Mouse (Mus musculus) thymus, adult 2 months (tissue): ENCODE results near the gene Nbr1. TPM values are rescaled to one million over a fixed set of nuclear protein-coding genes. Genes with fewer than 3 reads are reported as not detected.

Source experiments
- DNase-seq: peaks from one replicate; pipeline ENCODE4 v3.0.0; 2021
- H3K27ac ChIP-seq: fragments of 200-500 bp; 2 replicates; pipeline ENCODE4 v1.5.1; 2012; ENCODE audit warnings: low read length, control low read depth; ENCODE audit not compliant: control insufficient read depth, insufficient read depth
- H3K27me3 ChIP-seq: fragments of 200-500 bp; 2 replicates; pipeline ENCODE4 v1.6.1; 2012; ENCODE audit warnings: mild to moderate bottlenecking, low read length, moderate library complexity, mixed read lengths; ENCODE audit not compliant: control insufficient read depth, insufficient read depth
- H3K36me3 ChIP-seq: fragments of 200-500 bp; 2 replicates; pipeline ENCODE4 v1.6.1; 2012; ENCODE audit warnings: mild to moderate bottlenecking, low read length, moderate library complexity; ENCODE audit not compliant: control insufficient read depth, insufficient read depth
- H3K4me1 ChIP-seq: fragments of 200-500 bp; replicated peaks from 2 replicates; pipeline ENCODE4 v1.6.1; 2012; ENCODE audit warnings: low read length; ENCODE audit not compliant: control insufficient read depth, insufficient read depth
- H3K4me3 ChIP-seq: fragments of 200-500 bp; 2 replicates; pipeline ENCODE4 v1.5.1; 2012; ENCODE audit warnings: mild to moderate bottlenecking, low read length, control low read depth, moderate library complexity; ENCODE audit not compliant: control insufficient read depth, insufficient read depth
- CTCF ChIP-seq: fragments of 200-500 bp; IDR thresholded peaks from 2 replicates; pipeline ENCODE4 v1.5.1; 2012; ENCODE audit warnings: mild to moderate bottlenecking, control low read depth, low read length, moderate library complexity, borderline replicate concordance; ENCODE audit not compliant: control insufficient read depth, poor library complexity, insufficient read depth; ENCODE audit errors: extremely low read depth
- POLR2A ChIP-seq: fragments of 200-500 bp; IDR thresholded peaks from 2 replicates; pipeline ENCODE4 v1.6.1; 2012; ENCODE audit warnings: mild to moderate bottlenecking, low read length, control low read depth, moderate library complexity; ENCODE audit not compliant: control insufficient read depth, poor library complexity, insufficient read depth; ENCODE audit errors: extremely low read depth
- WGBS: fragments of 180-500 bp; shearing (Covaris S2); methylation state at CpG from one replicate; pipeline ENCODE4 v1.1.7; 2018; 5-methylcytosine and 5-hydroxymethylcytosine counted together
- polyA plus RNA-seq: library from polyadenylated mRNA; depleted of rRNA; stranded (reverse); fragments of >200 nt; gene quantifications from 2 replicates; pipeline ENCODE4 v1.2.3, GENCODE M21; 2012; rRNA removed

Nbr1 gene
- polyA plus RNA-seq: 142 and 145 TPM in 2 replicates

DNA sequence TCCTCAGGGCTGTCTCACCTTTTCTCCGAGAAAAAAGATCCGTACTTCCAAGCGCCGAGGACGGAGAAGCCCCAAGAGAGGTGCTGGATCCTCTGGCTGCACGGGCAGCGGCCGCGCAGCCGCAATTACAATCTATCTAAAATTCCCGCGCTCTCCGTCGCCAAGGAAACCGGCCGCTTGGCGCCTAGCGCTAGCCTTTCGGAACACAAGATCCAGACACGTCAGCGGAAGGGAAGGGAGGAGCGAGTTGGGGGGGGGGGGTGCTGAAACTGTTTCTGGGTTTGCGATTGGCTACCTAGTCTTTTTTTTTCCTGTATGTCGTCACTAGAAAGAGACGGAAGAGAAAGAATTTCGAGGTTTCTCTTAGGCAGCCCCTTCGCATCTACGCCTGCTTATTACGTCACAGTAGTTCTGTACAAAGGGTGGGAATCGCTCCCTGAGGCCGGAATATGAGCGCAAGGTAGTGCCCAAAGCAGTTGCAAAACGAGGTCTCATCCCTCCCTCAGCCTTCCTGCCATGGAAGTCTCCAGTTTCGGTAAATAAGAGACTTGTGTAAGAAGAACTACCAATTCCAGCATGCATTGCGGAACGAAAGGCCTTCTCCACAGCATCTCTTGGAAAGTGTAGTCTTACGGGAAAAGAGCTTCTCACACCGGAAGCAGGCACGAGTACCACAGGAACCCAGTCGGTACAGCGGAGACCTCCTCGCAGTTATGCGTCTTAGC lies at the start of gene Nbr1, which contains the start of gene Brca1:
Gene Nbr1, plus strand, starts transcription at position 399 of the 725 bp plus-strand sequence.
Gene Brca1, minus strand, starts transcription at position 205 of the 725 bp plus-strand sequence.
- TF ChIP-seq CTCF (peak; percentile 40; the same call in 1 of the 2 replicates), POLR2A (0 out of 2 replicates have a peak, but pooled peaks have one; percentile 14)
- under 1% methylated on average over 43 of the region's 43 CpGs for WGBS
- Histone ChIP-seq H3K27ac (peak within 1 kb of the TSS; percentile 91), H3K4me3 (peak within 1 kb of the TSS; percentile 88), H3K36me3 (peaks cover 5% of the 10 kb centered on the region; the same call in 1 of the 2 replicates), H3K27me3 (no peaks in the 10 kb centered on the region), H3K4me1 (peaks cover 5% of the 10 kb centered on the region)
- DNase-seq: peak; percentile 83

DNA sequence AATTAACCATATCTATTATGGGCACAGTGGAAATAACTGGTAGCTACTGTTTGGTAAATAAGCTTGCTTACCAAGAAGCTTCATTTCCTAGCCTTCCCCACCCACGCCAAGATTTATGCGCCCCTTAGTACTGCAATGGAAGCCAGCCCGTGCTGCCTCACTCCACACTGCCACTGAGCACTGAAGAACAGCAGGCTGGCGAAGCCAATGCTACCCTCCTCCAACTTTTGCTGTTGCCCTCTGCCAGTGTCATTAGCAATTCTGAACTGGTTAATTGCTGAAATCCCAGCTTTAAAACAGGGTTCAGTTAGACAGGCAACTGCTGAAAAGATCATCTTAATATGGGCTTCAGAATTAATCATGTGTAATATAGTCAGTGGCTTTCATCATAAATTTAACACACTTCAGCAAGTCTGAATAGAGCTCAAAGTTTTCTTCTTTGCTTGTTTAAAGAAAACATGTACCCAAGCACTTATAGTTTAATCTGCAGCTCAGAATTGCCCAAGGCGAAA lies 45.6 kb upstream of the Nbr1 start:
- Histone ChIP-seq H3K27ac (no peak overlapping the region), H3K36me3 (peaks cover 20% of the 10 kb centered on the region; the same call in 1 of the 2 replicates), H3K4me1 (no peaks in the 10 kb centered on the region), H3K4me3 (no peak overlapping the region), H3K27me3 (no peaks in the 10 kb centered on the region)
- DNase-seq: no peak
- TF ChIP-seq POLR2A: no peak
- WGBS: 98% methylated on average over 5 of the region's 5 CpGs

DNA sequence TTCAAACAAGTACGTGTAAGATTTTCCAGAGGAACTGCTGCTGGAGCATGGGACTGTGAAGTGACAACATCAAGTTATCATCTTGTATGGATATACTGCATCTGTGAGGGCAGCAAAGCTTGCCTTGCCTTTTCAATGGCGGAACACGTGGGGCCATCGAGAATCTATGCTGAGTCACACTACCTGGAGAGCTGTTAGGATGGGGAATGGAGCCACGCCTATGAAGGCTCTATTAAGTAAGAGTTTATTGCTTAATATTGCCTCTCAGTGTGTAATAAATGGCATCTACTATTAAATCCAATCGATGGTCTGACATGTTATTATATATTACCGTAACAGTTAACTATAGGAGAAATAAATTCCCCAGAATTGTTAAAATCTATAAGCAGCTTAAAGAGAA lies 44.9 kb upstream of the Nbr1 start:
- no peak for DNase-seq
- WGBS: 98% methylated on average over 7 of the region's 7 CpGs
- no peak overlapping the region for H3K27ac ChIP-seq
- H3K4me1 ChIP-seq: no peaks in the 10 kb centered on the region
- no peak for TF ChIP-seq CTCF
- TF ChIP-seq POLR2A: no peak
- H3K36me3 ChIP-seq: peaks cover 19% of the 10 kb centered on the region; the same call in 1 of the 2 replicates
- H3K4me3 ChIP-seq: no peak overlapping the region
- no peaks in the 10 kb centered on the region for H3K27me3 ChIP-seq

DNA sequence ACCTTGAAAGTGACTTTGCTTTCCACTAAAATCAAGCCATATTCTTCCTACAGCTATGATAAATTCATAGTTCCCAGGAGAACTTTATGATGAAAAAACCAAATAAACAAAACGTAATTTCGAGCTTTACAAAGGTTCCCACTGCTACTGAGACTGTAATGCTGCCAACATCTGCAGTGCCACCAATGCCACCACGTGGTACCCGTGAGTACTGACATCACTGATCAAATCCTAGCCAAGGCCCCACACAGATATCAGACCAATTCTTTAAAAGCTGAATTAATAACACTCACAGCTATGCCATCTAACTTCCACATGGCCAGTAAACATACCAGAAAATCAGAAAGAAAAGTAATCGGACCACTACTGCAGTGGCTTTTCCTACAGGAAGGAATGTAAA lies 33.0 kb upstream of the Nbr1 start:
- no peak overlapping the region for H3K4me3 ChIP-seq
- H3K4me1 ChIP-seq: no peaks in the 10 kb centered on the region
- 91% methylated on average over 5 of the region's 5 CpGs for WGBS
- no peaks in the 10 kb centered on the region for H3K27me3 ChIP-seq
- no peak for DNase-seq
- TF ChIP-seq POLR2A (no peak), CTCF (no peak)
- H3K36me3 ChIP-seq: peaks cover 4% of the 10 kb centered on the region; the same call in 1 of the 2 replicates
- H3K27ac ChIP-seq: no peak overlapping the region

- Histone ChIP-seq H3K4me3 (no peak overlapping the region), H3K4me1 (no peaks in the 10 kb centered on the region), H3K27me3 (no peaks in the 10 kb centered on the region), H3K27ac (no peak overlapping the region), H3K36me3 (peaks cover 8% of the 10 kb centered on the region; the same call in 1 of the 2 replicates)
- no peak for TF ChIP-seq POLR2A
- no peak for TF ChIP-seq CTCF
- 96% methylated on average over 6 of the region's 6 CpGs for WGBS
- DNase-seq: no peak
Observed at GRCm38 (mm10) chr11:101519364-101519763, 32.6 kb upstream of the Nbr1 start.

DNA sequence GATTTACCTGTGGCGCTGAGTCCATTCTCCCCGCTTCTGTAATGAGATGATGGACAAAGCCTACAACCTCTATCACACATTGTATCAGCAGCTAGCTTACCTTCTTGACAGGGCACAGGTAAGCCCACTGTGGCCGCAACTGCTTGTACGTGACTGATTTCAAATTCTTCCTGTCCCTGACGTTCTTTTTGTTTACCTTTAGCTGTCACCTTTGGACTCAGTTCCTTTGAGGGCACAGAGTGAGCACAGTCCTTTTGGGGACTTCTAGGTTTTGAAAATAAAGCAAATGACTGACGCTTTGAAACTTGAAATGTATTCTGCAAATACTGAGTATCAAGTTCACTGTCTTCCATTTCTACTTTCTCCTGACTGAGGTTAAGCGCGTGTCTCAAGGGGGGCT lies 27.5 kb upstream of the Nbr1 start:
- 0 out of 2 replicates have a peak, but pooled peaks cover 17% of the 10 kb centered on the region for H3K36me3 ChIP-seq
- H3K27me3 ChIP-seq: no peaks in the 10 kb centered on the region
- no peak overlapping the region for H3K4me3 ChIP-seq
- 98% methylated on average over 8 of the region's 8 CpGs for WGBS
- TF ChIP-seq POLR2A (no peak), CTCF (no peak)
- no peak for DNase-seq
- no peaks in the 10 kb centered on the region for H3K4me1 ChIP-seq
- no peak overlapping the region for H3K27ac ChIP-seq

- Histone ChIP-seq H3K36me3 (0 out of 2 replicates have a peak, but pooled peaks cover 17% of the 10 kb centered on the region), H3K27ac (no peak overlapping the region), H3K4me1 (no peaks in the 10 kb centered on the region), H3K4me3 (no peak overlapping the region), H3K27me3 (no peaks in the 10 kb centered on the region)
- WGBS: 99% methylated on average over 10 of the region's 10 CpGs
- TF ChIP-seq CTCF: no peak
- no peak for TF ChIP-seq POLR2A
- DNase-seq: no peak
Observed at GRCm38 (mm10) chr11:101525056-101525455, 26.9 kb upstream of the Nbr1 start.
